In genomic region chr2:178519321-178519720, GRCm38 (mm10) we compare ENCODE assay signal across 11 mouse cellular contexts.
"Had no signal": no experiment of that assay in that cellular context is flagged by ENCODE, and none has a peak within 500 bp of the region (broad histone marks: within the 10 kb centered on the region; RNA-seq: fewer than 3 reads in every experiment).

No protein-coding gene starts in this region.

- ATAC-seq: midbrain, embryonic 13.5 days had no signal

- H3K9ac ChIP-seq: limb, embryonic 12.5 days; liver, embryonic 14.5 days; midbrain, embryonic 13.5 days; stomach, embryonic 15.5 days had no signal

- H3K36me3 ChIP-seq: limb, embryonic 12.5 days; midbrain, embryonic 13.5 days; stomach, embryonic 15.5 days had no signal

- H3K4me2 ChIP-seq: limb, embryonic 12.5 days; midbrain, embryonic 13.5 days; stomach, embryonic 15.5 days had no signal

- H3K27me3 ChIP-seq: midbrain, embryonic 13.5 days; stomach, embryonic 15.5 days had no signal

- H3K27ac ChIP-seq: limb, embryonic 12.5 days; liver, embryonic 14.5 days; midbrain, embryonic 13.5 days; stomach, embryonic 15.5 days had no signal

- H3K4me1 ChIP-seq: stomach, embryonic 15.5 days had no signal

- H3K9me3 ChIP-seq: limb, embryonic 12.5 days; midbrain, embryonic 13.5 days; stomach, embryonic 15.5 days had no signal

- H3K4me3 ChIP-seq: limb, embryonic 12.5 days; midbrain, embryonic 13.5 days; stomach, embryonic 15.5 days had no signal

- DNase-seq: kidney, postnatal 25 days; layer of hippocampus, postnatal 36 days; liver; lung, adult 18-20 months; right cerebral cortex, postnatal 14 days; thymus, adult 2 months; thymus, postnatal 25 days had no signal
